Mouse (Mus musculus) E14TG2a.4 (cell line): ENCODE results near the gene Man2a1.
"Not testable (repeated sequence)": the region's sequence is repeated elsewhere in the genome, so short reads cannot be mapped to it uniquely, and the experiment has no call there.

Experiments
- H3K27me3 ChIP-seq: 2 replicates; pipeline ENCODE4 v1.6.1; 2014; ENCODE audit warnings: low read length, control low read depth; ENCODE audit not compliant: insufficient read depth
- H3K36me3 ChIP-seq: 2 replicates; pipeline ENCODE4 v1.6.1; 2014; ENCODE audit warnings: low read length, control low read depth; ENCODE audit not compliant: insufficient read depth
- H3K4me1 ChIP-seq: replicated peaks from 2 replicates; pipeline ENCODE4 v1.6.1; 2014; ENCODE audit warnings: low read depth, low read length, control low read depth
- H3K4me3 ChIP-seq: replicated peaks from 2 replicates; pipeline ENCODE4 v1.5.1; 2014; ENCODE audit warnings: mild to moderate bottlenecking, low read length
- H3K9me3 ChIP-seq: 2 replicates; pipeline ENCODE4 v1.6.1; 2014; ENCODE audit warnings: low read length, control low read depth
- CTCF ChIP-seq: conservative IDR thresholded peaks from 2 replicates; pipeline ENCODE4 v1.5.1; 2014; ENCODE audit warnings: low read length
- NANOG ChIP-seq: IDR thresholded peaks from 2 replicates; pipeline ENCODE4 v1.6.1; 2014; ENCODE audit warnings: borderline replicate concordance, low read length, mixed read lengths
- POU5F1 ChIP-seq: IDR thresholded peaks from 2 replicates; pipeline ENCODE4 v1.6.1; 2014; ENCODE audit warnings: low read length, borderline replicate concordance

The Man2a1 gene

GRCm38 (mm10) chr17:64753507-64753906, 153.0 kb downstream of the Man2a1 start:
- Histone ChIP-seq H3K9me3 (no peaks in the 10 kb centered on the region), H3K27me3 (no peaks in the 10 kb centered on the region), H3K4me3 (no peak overlapping the region), H3K36me3 (peaks cover 8% of the 10 kb centered on the region; the same call in 1 of the 2 replicates), H3K4me1 (peaks cover 8% of the 10 kb centered on the region)
- TF ChIP-seq CTCF: no peak
- TF ChIP-seq POU5F1: no peak
- no peak for TF ChIP-seq NANOG

DNA sequence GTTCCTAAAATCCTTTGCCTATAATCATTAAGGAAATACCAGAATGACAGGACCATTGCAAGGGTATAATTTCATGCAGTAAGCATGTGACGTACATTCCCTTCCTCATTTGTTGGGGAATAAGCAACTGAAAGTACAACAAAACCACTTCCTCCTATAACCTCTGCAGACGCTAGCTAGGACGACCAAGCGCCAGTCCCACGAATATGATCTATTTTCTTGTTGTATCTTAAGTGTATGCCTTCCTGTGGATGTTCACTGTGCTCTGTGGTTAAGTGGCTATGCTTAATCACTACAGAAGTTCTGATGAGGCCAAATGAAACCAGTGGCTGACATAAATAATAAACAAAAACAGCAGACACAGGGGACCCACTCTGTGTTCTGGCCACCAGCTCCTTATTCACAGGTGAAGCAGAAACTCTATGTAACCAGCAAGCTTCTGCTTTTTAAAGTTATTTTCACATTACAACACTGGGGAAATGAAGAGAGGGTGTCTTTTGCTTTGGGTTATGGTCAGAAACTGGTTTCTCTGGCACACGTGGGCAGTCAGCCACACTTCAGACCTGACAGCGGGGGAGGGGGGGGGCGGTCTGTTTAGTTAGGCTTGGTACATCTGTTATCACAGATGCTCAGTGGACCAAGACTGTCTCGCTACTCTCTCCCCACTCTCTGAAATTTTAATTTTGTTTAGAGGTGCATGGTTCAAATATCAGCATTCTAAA, 153.8 kb downstream of the Man2a1 start:
- H3K4me1 ChIP-seq: peaks cover 1% of the 10 kb centered on the region; the same call in 1 of the 2 replicates
- H3K4me3 ChIP-seq: no peak overlapping the region
- no peaks in the 10 kb centered on the region for H3K9me3 ChIP-seq
- no peaks in the 10 kb centered on the region for H3K27me3 ChIP-seq
- peaks cover 8% of the 10 kb centered on the region; the same call in 1 of the 2 replicates for H3K36me3 ChIP-seq
- TF ChIP-seq CTCF: no peak
- no peak for TF ChIP-seq NANOG
- no peak for TF ChIP-seq POU5F1

DNA sequence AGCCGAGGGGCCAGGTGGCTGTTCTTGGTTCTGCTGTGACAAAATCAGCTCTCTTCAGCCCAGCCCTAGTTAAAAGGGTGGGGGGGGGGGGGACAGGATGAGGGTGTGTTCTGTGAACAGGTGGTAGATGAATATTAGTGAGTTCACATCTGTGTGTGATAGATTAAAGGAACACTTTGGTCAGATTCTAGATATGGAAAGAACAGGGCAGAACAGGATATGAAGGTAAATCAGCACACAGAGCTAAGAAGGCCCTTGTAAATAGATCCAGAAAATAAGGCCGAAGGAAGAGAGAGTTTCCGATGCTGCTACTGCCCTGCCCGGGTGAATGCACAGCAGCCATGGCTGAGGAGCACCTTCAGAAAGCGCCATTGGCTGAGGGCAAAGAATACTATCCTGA, 154.7 kb downstream of the Man2a1 start:
- no peak for TF ChIP-seq POU5F1
- TF ChIP-seq NANOG: no peak
- TF ChIP-seq CTCF: no peak

DNA sequence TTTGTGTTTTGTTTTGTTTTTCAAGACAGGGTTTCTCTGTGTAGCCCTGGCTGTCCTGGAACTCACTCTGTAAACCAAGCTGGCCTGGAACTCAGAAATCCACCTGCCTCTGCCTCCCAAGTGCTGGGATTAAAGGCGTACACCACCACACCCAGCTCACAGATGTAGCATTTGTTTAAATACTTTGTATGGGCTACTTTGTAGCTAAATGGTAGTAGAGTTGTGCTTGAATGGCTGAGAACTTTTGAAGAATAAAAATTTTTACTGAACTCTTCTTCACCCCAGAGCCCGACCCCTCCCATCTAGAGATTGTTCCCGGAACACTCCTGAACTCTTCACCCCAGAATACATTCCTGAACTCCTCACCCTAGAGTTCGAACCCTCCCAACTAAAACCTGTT, 162.1 kb downstream of the Man2a1 start:
- H3K9me3 ChIP-seq, H3K36me3 ChIP-seq: not testable (repeated sequence)

More for the DNA sequence above, 154.7 kb downstream of the Man2a1 start:
- Histone ChIP-seq H3K4me1 (no peaks in the 10 kb centered on the region), H3K9me3 (no peaks in the 10 kb centered on the region), H3K4me3 (no peak overlapping the region), H3K27me3 (no peaks in the 10 kb centered on the region), H3K36me3 (peaks cover 8% of the 10 kb centered on the region; the same call in 1 of the 2 replicates)

GRCm38 (mm10) chr17:64763491-64763890, 163.0 kb downstream of the Man2a1 start:
- Histone ChIP-seq H3K4me3 (no peak overlapping the region), H3K4me1 (no peaks in the 10 kb centered on the region), H3K36me3 (no peaks in the 10 kb centered on the region), H3K27me3 (no peaks in the 10 kb centered on the region), H3K9me3 (no peaks in the 10 kb centered on the region; the same call in 1 of the 2 replicates)
- no peak for TF ChIP-seq POU5F1
- TF ChIP-seq NANOG: no peak
- no peak for TF ChIP-seq CTCF

More for the DNA sequence above, 162.1 kb downstream of the Man2a1 start:
- not testable (repeated sequence) for H3K4me3 ChIP-seq, H3K27me3 ChIP-seq, H3K4me1 ChIP-seq

GRCm38 (mm10) chr17:64764175-64765122, 163.9 kb downstream of the Man2a1 start:
- Histone ChIP-seq H3K27me3 (no peaks in the 10 kb centered on the region), H3K4me3 (no peak overlapping the region), H3K36me3 (no peaks in the 10 kb centered on the region), H3K9me3 (no peaks in the 10 kb centered on the region; the same call in 1 of the 2 replicates), H3K4me1 (no peaks in the 10 kb centered on the region)
- no peak for TF ChIP-seq POU5F1

GRCm38 (mm10) chr17:64765286-64765685, 164.8 kb downstream of the Man2a1 start:
- H3K4me3 ChIP-seq: no peak overlapping the region
- H3K27me3 ChIP-seq: no peaks in the 10 kb centered on the region
- no peaks in the 10 kb centered on the region; the same call in 1 of the 2 replicates for H3K9me3 ChIP-seq
- no peak for TF ChIP-seq POU5F1
- no peak for TF ChIP-seq NANOG
- no peak for TF ChIP-seq CTCF
- no peaks in the 10 kb centered on the region for H3K36me3 ChIP-seq
- no peaks in the 10 kb centered on the region for H3K4me1 ChIP-seq

GRCm38 (mm10) chr17:64766507-64766906, 166.0 kb downstream of the Man2a1 start:
- no peaks in the 10 kb centered on the region; the same call in 1 of the 2 replicates for H3K9me3 ChIP-seq
- no peaks in the 10 kb centered on the region for H3K4me1 ChIP-seq
- H3K4me3 ChIP-seq: no peak overlapping the region
- H3K36me3 ChIP-seq: no peaks in the 10 kb centered on the region
- TF ChIP-seq POU5F1: no peak
- no peak for TF ChIP-seq CTCF
- no peak for TF ChIP-seq NANOG
- no peaks in the 10 kb centered on the region for H3K27me3 ChIP-seq

GRCm38 (mm10) chr17:64770277-64770676, 169.7 kb downstream of the Man2a1 start:
- H3K4me1 ChIP-seq: no peaks in the 10 kb centered on the region
- no peak overlapping the region for H3K4me3 ChIP-seq
- no peaks in the 10 kb centered on the region for H3K27me3 ChIP-seq
- no peak for TF ChIP-seq NANOG
- no peaks in the 10 kb centered on the region for H3K36me3 ChIP-seq
- H3K9me3 ChIP-seq: no peaks in the 10 kb centered on the region
